Mouse (Mus musculus) megakaryocyte progenitor cell, adult 5-6 weeks (primary cell): ENCODE results near the gene Coro1a. TPM values are rescaled to one million over a fixed set of nuclear protein-coding genes. Genes with fewer than 3 reads are reported as not detected.
"Not testable (repeated sequence)": the region's sequence is repeated elsewhere in the genome, so short reads cannot be mapped to it uniquely, and the experiment has no call there.

Experiments used
- ATAC-seq: replicated peaks from 2 replicates; pipeline ENCODE4 v1.8.0; 2016; ENCODE audit warnings: mild to moderate bottlenecking, moderate TSS enrichment, inconsistent platforms; ENCODE audit not compliant: poor library complexity
- total RNA-seq, 2 experiments: library from RNA; stranded (forward) in 1 of 2; stranded (reverse) in 1 of 2; fragments of 157-497, 149-512 nt in 1 of 2; fragments of 200-1000 nt in 1 of 2; gene quantifications; 2 replicates each; pipeline versions ENCODE4 v1.2.3 to v1.2.4; 2015 to 2017

Coro1a gene
- total RNA-seq (2015) (259 and 365 TPM in 2 replicates), total RNA-seq (2017) (366 and 525 TPM in 2 replicates)

- ATAC-seq, result peak; percentile 49
Measured at GRCm38 (mm10) chr7:126707442-126708174, at the start of gene Coro1a. Gene Coro1a, minus strand, starts transcription at chr7:126707787.

GRCm38 (mm10) chr7:126754866-126755265 is 47.3 kb upstream of the Coro1a start:
- peak; percentile 68 for ATAC-seq

GRCm38 (mm10) chr7:126749582-126750343 is 42.2 kb upstream of the Coro1a start:
- ATAC-seq, result no peak

- no peak for ATAC-seq
Measured at GRCm38 (mm10) chr7:126748824-126749223, 41.2 kb upstream of the Coro1a start.

- ATAC-seq, result peak; percentile 86
Measured at GRCm38 (mm10) chr7:126746798-126747197, 39.2 kb upstream of the Coro1a start.

- peak; percentile 89 for ATAC-seq
Measured at GRCm38 (mm10) chr7:126746066-126746465, 38.5 kb upstream of the Coro1a start.

GRCm38 (mm10) chr7:126741964-126742482 is 34.4 kb upstream of the Coro1a start:
- ATAC-seq, result no peak

GRCm38 (mm10) chr7:126741452-126741851 is 33.9 kb upstream of the Coro1a start:
- no peak for ATAC-seq

- ATAC-seq, result no peak
Measured at GRCm38 (mm10) chr7:126740977-126741376, 33.4 kb upstream of the Coro1a start.

GRCm38 (mm10) chr7:126740132-126740735 is 32.6 kb upstream of the Coro1a start:
- ATAC-seq, result 0 out of 2 replicates have a peak, but pooled peaks have one; percentile 9

- ATAC-seq, result no peak
Measured at GRCm38 (mm10) chr7:126739551-126739950, 32.0 kb upstream of the Coro1a start.

- ATAC-seq, result peak; percentile 54
Measured at GRCm38 (mm10) chr7:126736122-126736521, 28.5 kb upstream of the Coro1a start.

GRCm38 (mm10) chr7:126730256-126730789 is 22.7 kb upstream of the Coro1a start:
- not testable (repeated sequence) for ATAC-seq

GRCm38 (mm10) chr7:126725667-126726066 is 18.1 kb upstream of the Coro1a start:
- ATAC-seq, result peak; percentile 52

- ATAC-seq, result peak; percentile 75
Measured at GRCm38 (mm10) chr7:126725077-126725476, 17.5 kb upstream of the Coro1a start.

- peak; percentile 69 for ATAC-seq
Measured at GRCm38 (mm10) chr7:126721635-126722034, 14.0 kb upstream of the Coro1a start.

- ATAC-seq, result peak; percentile 54; the same call in 1 of the 2 replicates
Measured at GRCm38 (mm10) chr7:126718787-126719337, 11.3 kb upstream of the Coro1a start.

GRCm38 (mm10) chr7:126717566-126717965 is 10.0 kb upstream of the Coro1a start:
- no peak for ATAC-seq

- no peak for ATAC-seq
Measured at GRCm38 (mm10) chr7:126715679-126716078, 8.1 kb upstream of the Coro1a start.

GRCm38 (mm10) chr7:126711910-126712309 is 4.3 kb upstream of the Coro1a start:
- ATAC-seq, result no peak

- ATAC-seq, result peak; percentile 47; the same call in 1 of the 2 replicates
Measured at GRCm38 (mm10) chr7:126710266-126710665, 2.7 kb upstream of the Coro1a start.
